Mouse (Mus musculus) liver, embryonic 12.5 days (tissue): ENCODE measurements around the gene Nde1. TPM values are rescaled to one million over a fixed set of nuclear protein-coding genes. Genes with fewer than 3 reads are reported as not detected.

Experiments used
- ATAC-seq: fragments of 200-750 bp; cut with Nextera tagmentation; 2 replicates; pipeline ENCODE4 v1.8.0; 2017; ENCODE audit warnings: moderate number of reproducible peaks, mild to moderate bottlenecking, moderate library complexity
- H3K27ac ChIP-seq: fragments of 300-500 bp; sonication (generic); 2 replicates; pipeline ENCODE4 v1.5.1; 2016; ENCODE audit warnings: mild to moderate bottlenecking
- H3K27me3 ChIP-seq: fragments of 300-500 bp; sonication (generic); replicated peaks from 2 replicates; pipeline ENCODE4 v1.6.1; 2016; ENCODE audit warnings: mild to moderate bottlenecking, moderate library complexity
- H3K36me3 ChIP-seq: fragments of 300-500 bp; sonication (generic); 2 replicates; pipeline ENCODE4 v1.6.1; 2016; ENCODE audit warnings: mild to moderate bottlenecking, moderate library complexity
- H3K4me1 ChIP-seq: fragments of 300-500 bp; sonication (generic); 2 replicates; pipeline ENCODE4 v1.6.1; 2016
- H3K4me2 ChIP-seq: fragments of 300-500 bp; sonication (generic); 2 replicates; pipeline ENCODE4 v1.6.1; 2016; ENCODE audit warnings: mild to moderate bottlenecking, moderate library complexity
- H3K4me3 ChIP-seq: fragments of 300-500 bp; sonication (generic); 2 replicates; pipeline ENCODE4 v1.5.1; 2016; ENCODE audit warnings: mild to moderate bottlenecking, moderate library complexity
- H3K9ac ChIP-seq: fragments of 300-500 bp; sonication (generic); 2 replicates; pipeline ENCODE4 v1.6.1; 2016; ENCODE audit warnings: mild to moderate bottlenecking, moderate library complexity
- H3K9me3 ChIP-seq: fragments of 300-500 bp; sonication (generic); replicated peaks from 2 replicates; pipeline ENCODE4 v1.6.1; 2016; ENCODE audit warnings: mild to moderate bottlenecking, moderate library complexity
- WGBS: fragments of 180-500 bp; shearing (Covaris S2); methylation state at CpG from one replicate; pipeline ENCODE4 v1.1.7; 2016; ENCODE audit not compliant: insufficient replicate concordance; 5-methylcytosine and 5-hydroxymethylcytosine counted together
- polyA plus RNA-seq: library from polyadenylated mRNA; unstranded; fragments of >200 nt; fragmentation: Nextera tagmentation; extraction: Ambion mirVana; gene quantifications from 2 replicates; pipeline ENCODE4 v1.2.1, GENCODE M21; 2016

The Nde1 gene
- polyA plus RNA-seq, 1 experiment from 2014 or later: 70.2 TPM

DNA sequence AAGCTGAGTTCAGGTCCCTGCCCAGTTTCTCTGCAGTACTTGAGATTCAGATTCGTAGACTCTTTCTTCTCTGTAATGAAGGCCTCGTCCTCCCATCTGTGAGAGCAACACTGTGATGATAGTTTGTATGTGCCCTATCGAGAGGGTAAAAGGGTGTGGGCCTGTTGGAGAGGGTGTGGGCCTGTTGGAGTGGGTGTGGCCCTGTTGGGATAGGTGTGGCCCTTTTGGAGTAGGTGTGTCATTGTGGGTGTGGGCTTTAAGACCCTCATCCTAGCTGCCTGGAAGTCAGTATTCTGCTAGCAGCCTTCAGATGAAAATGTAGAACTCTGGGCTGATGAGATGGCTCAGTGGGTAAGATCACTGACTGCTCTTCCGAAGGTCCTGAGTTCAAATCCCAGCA lies 3.4 kb downstream of the Nde1 start:
- Histone ChIP-seq H3K4me1 (peaks cover 56% of the 10 kb centered on the region), H3K9me3 (no peaks in the 10 kb centered on the region), H3K27me3 (no peaks in the 10 kb centered on the region), H3K27ac (peak overlapping the region; percentile 81), H3K4me2 (peak overlapping the region; percentile 84), H3K4me3 (peak overlapping the region; percentile 85), H3K9ac (peak overlapping the region; percentile 89; the same call in 1 of the 2 replicates), H3K36me3 (peaks cover 56% of the 10 kb centered on the region)
- 50% methylated on average over 4 of the region's 4 CpGs for WGBS
- ATAC-seq: peak; percentile 60

DNA sequence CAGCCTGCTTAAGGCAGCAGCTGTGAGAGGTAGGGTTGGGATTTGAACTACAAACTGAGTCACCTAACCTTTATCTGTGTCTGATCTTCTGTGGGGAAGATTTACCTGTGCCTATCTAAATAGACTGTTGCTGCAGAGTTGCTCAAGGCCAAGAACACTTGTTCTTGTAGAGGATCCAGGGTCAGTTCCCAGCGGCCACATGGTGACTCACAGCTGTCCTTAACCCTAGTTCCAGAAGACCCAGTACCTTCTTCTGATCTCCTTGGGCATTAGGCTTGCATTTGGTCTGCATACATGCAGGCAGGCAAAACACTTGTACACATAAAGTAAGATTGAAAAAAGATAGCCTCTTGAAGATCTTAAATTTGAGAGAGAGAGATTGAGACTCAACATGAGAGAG lies 6.6 kb downstream of the Nde1 start:
- peaks cover 37% of the 10 kb centered on the region for H3K4me1 ChIP-seq
- no peaks in the 10 kb centered on the region for H3K27me3 ChIP-seq
- H3K36me3 ChIP-seq: peaks cover 88% of the 10 kb centered on the region
- H3K9ac ChIP-seq: no peak overlapping the region
- H3K4me3 ChIP-seq: no peak overlapping the region
- H3K9me3 ChIP-seq: no peaks in the 10 kb centered on the region
- H3K27ac ChIP-seq: no peak overlapping the region
- WGBS: 94% methylated on average over 1 of the region's 1 CpGs
- no peak for ATAC-seq
- H3K4me2 ChIP-seq: no peak overlapping the region

DNA sequence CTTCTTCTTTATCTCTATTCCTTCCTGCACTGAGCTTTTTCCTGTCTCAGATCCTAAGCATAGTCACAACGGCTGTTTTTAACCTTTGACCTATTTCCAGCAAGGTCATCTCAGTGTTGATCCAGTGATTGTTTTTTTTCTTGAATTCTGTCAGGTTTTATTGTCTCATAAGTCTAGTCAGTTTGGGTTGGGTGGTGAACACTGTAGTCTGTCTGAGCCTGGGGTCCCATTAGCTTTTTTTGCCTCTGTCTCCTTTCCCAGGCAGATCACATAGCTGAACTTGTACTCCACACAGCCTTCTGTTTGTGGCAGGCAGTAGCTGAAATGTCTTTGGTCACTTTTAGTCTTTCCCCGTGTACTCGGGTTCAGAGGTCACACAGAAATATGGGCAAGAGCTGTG lies 15.0 kb downstream of the Nde1 start:
- no peak for ATAC-seq

DNA sequence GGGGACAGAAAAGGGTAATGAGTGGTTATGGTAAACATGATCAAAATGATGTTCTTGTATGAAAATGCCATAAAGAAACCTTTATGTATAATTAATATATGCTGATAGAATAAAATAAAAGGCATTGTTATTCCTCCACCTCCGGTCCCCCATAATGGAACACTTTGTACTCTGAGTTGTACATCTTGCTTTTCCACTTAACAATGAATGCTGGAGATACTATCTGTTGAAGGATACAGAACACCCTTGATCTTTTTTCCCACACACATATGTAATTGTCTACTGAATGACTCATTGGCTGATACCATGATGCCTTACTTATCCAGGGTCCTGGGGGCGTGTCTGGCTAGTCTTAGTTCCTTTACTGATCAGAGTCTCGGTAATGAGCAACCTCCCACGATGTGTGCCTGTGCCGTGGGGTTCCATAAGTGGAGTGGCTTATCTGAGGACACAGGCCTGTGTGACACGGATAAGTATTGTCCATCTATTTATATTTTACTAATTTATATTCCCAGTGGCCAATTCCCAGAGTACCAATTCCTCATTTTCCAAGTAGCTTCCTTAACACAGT lies 17.2 kb downstream of the Nde1 start:
- H3K4me1 ChIP-seq: peaks cover 20% of the 10 kb centered on the region
- H3K9ac ChIP-seq: no peak overlapping the region
- H3K27me3 ChIP-seq: no peaks in the 10 kb centered on the region
- H3K9me3 ChIP-seq: no peaks in the 10 kb centered on the region
- peaks cover 100% of the 10 kb centered on the region for H3K36me3 ChIP-seq
- no peak overlapping the region for H3K4me2 ChIP-seq
- no peak for ATAC-seq
- no peak overlapping the region for H3K27ac ChIP-seq
- WGBS: 57% methylated on average over 6 of the region's 6 CpGs
- no peak overlapping the region for H3K4me3 ChIP-seq

More for the DNA sequence above, 15.0 kb downstream of the Nde1 start:
- H3K9me3 ChIP-seq: no peaks in the 10 kb centered on the region
- peak overlapping the region; percentile 27; the same call in 1 of the 2 replicates for H3K27ac ChIP-seq
- H3K36me3 ChIP-seq: peaks cover 100% of the 10 kb centered on the region
- H3K27me3 ChIP-seq: no peaks in the 10 kb centered on the region
- H3K4me1 ChIP-seq: peaks cover 20% of the 10 kb centered on the region
- H3K9ac ChIP-seq: no peak overlapping the region
- no peak overlapping the region for H3K4me3 ChIP-seq
- WGBS: 25% methylated on average over 3 of the region's 3 CpGs
- no peak overlapping the region for H3K4me2 ChIP-seq

DNA sequence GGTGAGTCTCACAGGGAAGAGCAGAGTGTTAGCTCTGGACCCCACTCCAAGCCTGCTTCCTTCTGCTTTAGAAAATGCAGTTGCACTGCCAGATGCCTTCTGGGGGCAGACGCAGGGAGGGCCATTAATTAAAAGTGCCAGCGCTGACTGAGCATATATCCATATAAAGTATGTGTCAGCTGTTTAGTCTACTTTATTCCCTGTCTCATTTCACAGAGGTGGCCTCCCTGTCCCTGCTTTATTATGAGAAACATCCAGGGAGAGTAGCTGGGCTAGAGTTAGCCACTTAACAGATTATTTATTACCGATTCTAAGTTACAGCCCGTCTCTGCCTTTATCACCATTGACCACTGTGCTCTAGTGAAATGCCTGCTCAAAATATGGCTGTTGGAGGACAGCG lies 19.3 kb downstream of the Nde1 start:
- H3K27me3 ChIP-seq: no peaks in the 10 kb centered on the region
- peaks cover 100% of the 10 kb centered on the region for H3K36me3 ChIP-seq
- no peak overlapping the region for H3K27ac ChIP-seq
- H3K4me1 ChIP-seq: peaks cover 16% of the 10 kb centered on the region
- ATAC-seq: no peak
- no peaks in the 10 kb centered on the region for H3K9me3 ChIP-seq
- H3K4me3 ChIP-seq: no peak overlapping the region
- no peak overlapping the region for H3K4me2 ChIP-seq
- no peak overlapping the region for H3K9ac ChIP-seq
- 91% methylated on average over 5 of the region's 5 CpGs for WGBS

DNA sequence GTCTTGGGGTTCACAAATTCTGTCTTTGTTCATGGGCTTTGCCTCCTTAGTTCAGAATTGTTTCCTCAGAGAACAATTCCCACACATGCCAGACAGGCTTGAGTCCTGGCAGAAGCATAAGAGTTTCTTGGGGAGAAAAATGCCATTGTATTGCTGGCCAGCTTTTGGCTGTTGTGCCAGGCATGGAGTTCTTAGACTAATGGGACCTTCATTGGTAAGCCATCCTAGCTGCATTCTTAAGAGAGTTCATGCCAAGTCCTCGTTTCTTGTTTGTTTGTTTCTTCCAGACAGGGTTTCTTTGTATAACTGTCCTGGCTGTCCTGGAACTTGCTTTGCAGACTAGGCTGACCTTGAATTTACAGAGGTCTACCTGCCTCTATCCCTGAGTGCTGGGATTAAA lies 20.8 kb downstream of the Nde1 start:
- H3K9ac ChIP-seq: no peak overlapping the region
- WGBS: 68% methylated on average over 1 of the region's 1 CpGs
- peaks cover 100% of the 10 kb centered on the region for H3K36me3 ChIP-seq
- H3K27ac ChIP-seq: no peak overlapping the region
- no peak overlapping the region for H3K4me2 ChIP-seq
- no peak for ATAC-seq
- H3K27me3 ChIP-seq: no peaks in the 10 kb centered on the region
- no peaks in the 10 kb centered on the region for H3K9me3 ChIP-seq
- H3K4me1 ChIP-seq: 0 out of 2 replicates have a peak, but pooled peaks cover 3% of the 10 kb centered on the region
- no peak overlapping the region for H3K4me3 ChIP-seq

DNA sequence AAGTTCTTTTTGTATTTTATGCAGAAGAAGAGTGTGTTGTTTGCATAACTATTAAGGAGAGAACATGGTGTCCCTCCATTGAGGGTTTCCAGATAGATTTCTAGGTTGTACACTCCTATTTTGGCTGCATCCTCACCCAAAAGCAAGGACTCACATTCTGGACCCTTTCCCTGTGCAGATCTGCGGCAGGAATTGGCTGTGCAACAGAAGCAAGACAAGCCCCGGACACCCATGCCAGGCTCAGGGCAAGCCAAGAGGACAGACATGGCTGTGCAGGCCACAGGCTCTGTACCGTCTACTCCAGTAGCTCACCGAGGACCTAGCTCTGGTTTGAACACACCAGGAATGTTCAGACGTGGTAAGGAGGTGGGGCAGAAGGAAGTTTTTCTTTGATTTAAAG lies 22.4 kb downstream of the Nde1 start:
- ATAC-seq: no peak
- H3K9me3 ChIP-seq: no peaks in the 10 kb centered on the region
- no peaks in the 10 kb centered on the region for H3K27me3 ChIP-seq
- 87% methylated on average over 5 of the region's 5 CpGs for WGBS
- peaks cover 100% of the 10 kb centered on the region for H3K36me3 ChIP-seq
- H3K4me1 ChIP-seq: 0 out of 2 replicates have a peak, but pooled peaks cover under 1% of the 10 kb centered on the region
- H3K4me3 ChIP-seq: no peak overlapping the region
- no peak overlapping the region for H3K9ac ChIP-seq
- H3K4me2 ChIP-seq: no peak overlapping the region
- no peak overlapping the region for H3K27ac ChIP-seq

DNA sequence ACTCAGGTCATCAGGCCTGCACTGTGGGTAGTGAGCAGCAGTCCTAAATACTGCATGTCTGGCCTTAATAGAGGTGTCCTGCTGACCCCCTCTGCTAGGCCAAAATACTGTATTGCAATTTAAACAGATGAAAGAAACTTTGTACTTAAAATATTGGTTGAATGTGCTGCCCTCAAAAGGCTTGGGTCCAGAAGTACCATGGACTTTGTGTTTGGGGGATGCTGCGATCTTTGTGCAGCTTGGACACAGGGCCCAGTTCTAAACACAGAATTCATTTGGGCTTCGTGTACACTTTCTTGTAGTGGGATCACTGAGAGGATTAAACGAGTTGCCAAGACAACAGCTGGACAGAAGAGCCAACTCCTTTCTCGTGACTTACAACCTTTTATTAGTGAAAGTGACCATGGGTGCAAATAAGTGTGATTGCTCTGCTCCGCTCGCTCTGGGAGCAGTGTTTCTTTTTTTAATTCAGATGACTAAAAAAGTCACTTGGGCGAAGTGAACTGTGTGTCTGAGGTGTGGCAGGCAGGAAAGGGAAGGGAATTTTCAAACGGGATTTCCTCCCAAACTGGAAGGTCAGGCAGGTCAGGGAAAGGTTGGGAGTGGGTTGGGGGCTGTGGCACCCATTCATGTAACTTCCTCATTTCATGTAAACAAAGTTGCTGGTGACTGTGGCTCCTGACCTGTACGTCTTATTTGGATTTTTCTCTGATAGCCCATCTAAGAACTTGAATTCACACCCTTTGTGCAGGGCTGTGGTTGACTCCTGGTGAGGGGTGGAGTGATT lies 31.3 kb downstream of the Nde1 start:
- WGBS: 63% methylated on average over 9 of the region's 9 CpGs

DNA sequence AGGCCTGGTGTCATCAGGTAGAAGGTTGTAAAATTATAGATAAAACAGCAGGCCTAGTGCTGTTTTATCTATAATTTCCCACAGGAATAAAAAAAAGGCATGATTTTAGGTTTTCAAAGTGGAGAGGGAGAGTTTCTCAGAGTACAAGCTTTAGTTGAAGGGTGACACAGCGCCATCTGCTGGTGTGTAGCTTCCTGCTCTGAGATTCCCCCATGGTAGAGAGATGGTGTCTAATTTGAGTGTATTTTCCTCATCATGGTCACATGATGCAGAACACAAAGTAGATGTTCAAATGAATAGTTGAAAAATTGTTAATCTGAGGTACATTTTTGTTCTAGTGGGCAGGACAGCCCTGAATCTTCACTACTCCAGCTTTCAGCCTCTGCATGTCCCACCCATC lies 32.4 kb downstream of the Nde1 start:
- no peak overlapping the region for H3K9ac ChIP-seq
- no peaks in the 10 kb centered on the region for H3K9me3 ChIP-seq
- no peaks in the 10 kb centered on the region for H3K27me3 ChIP-seq
- no peak overlapping the region for H3K27ac ChIP-seq
- no peak overlapping the region for H3K4me3 ChIP-seq
- H3K36me3 ChIP-seq: peaks cover 29% of the 10 kb centered on the region
- ATAC-seq: no peak
- WGBS: 9% methylated on average over 1 of the region's 1 CpGs
- H3K4me2 ChIP-seq: no peak overlapping the region
- no peaks in the 10 kb centered on the region; the same call in 1 of the 2 replicates for H3K4me1 ChIP-seq

More for the DNA sequence above, 31.3 kb downstream of the Nde1 start:
- Histone ChIP-seq H3K4me2 (no peak overlapping the region), H3K27ac (no peak overlapping the region), H3K9me3 (no peaks in the 10 kb centered on the region), H3K4me1 (no peaks in the 10 kb centered on the region; the same call in 1 of the 2 replicates), H3K27me3 (no peaks in the 10 kb centered on the region), H3K9ac (no peak overlapping the region), H3K4me3 (no peak overlapping the region), H3K36me3 (peaks cover 40% of the 10 kb centered on the region)
- no peak for ATAC-seq

DNA sequence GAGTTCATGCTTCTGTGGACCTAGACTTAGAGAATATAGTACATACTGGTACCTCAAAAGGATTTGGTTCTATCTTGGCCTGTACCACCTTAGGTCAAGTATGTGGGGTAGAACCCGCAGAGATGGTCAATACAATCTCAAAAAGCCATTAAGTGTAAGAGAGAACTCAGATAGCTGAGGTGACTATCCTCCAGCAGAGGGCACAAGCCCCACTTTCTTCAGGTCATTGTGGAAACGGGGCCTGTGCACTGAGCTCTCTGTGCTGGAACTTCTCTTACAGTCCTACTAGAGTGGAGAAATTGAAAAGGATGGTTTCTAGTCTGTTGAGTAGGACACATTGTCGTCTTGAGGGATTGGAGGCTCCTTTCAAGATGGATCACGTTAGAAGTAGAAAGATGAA lies 35.7 kb downstream of the Nde1 start:
- no peaks in the 10 kb centered on the region; the same call in 1 of the 2 replicates for H3K4me1 ChIP-seq
- H3K36me3 ChIP-seq: no peaks in the 10 kb centered on the region
- no peak overlapping the region for H3K4me2 ChIP-seq
- H3K27ac ChIP-seq: no peak overlapping the region
- H3K27me3 ChIP-seq: no peaks in the 10 kb centered on the region
- no peaks in the 10 kb centered on the region for H3K9me3 ChIP-seq
- no peak for ATAC-seq
- no peak overlapping the region for H3K4me3 ChIP-seq
- no peak overlapping the region for H3K9ac ChIP-seq
- 54% methylated on average over 4 of the region's 4 CpGs for WGBS

DNA sequence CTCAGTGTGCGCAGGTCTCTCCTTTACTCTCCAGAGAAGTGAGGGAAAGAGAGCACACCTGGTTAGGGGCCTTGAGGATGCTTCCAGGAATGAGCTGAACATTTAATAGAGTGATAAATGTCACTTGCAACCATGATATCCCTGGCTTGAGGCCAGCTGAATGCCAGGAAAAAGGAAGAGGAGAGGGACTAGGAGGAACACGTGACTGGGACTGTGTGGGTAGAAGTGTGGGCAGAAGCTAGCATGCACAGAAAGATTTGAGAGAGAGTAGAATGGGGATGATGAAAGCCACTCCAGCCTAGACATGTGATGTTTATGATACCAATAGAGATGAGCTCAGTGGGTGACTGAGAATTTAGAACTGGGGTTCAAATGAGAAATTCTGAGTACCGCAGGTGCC lies 52.1 kb downstream of the Nde1 start:
- Histone ChIP-seq H3K4me1 (no peaks in the 10 kb centered on the region), H3K9me3 (no peaks in the 10 kb centered on the region), H3K4me2 (no peak overlapping the region), H3K27me3 (0 out of 2 replicates have a peak, but pooled peaks cover 2% of the 10 kb centered on the region), H3K27ac (no peak overlapping the region), H3K4me3 (no peak overlapping the region), H3K36me3 (no peaks in the 10 kb centered on the region), H3K9ac (no peak overlapping the region)
- 77% methylated on average over 3 of the region's 3 CpGs for WGBS
- ATAC-seq: no peak

DNA sequence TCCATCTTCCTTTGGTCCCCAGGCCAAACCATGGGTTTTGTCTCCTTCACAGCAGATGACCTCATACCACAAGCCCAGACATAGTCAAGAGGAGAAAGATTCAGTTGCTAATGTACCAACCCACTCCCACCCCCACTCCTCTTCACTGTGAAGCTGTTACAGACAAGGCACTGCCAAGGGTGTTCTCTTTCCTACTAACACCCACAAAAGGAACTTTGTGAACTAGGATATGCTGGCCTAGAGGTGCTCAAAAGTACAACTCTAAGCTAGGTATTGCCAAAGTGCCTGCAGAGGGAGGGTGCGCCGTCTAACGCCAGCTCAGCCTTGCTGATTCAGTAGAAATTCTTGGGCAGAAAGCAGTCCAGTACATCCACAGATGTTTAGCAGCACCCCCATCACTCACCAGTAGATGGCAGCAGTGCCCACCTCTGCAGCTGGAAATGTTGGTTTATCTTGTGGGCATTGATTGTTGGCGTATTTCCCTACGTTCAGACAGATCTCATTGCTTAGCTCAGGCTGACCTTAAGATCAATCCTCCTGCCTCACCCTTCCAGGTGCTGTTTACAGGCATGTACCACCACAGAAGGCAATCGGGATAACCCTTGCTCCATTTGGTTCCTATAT lies 74.1 kb downstream of the Nde1 start:
- no peak overlapping the region for H3K4me2 ChIP-seq
- no peaks in the 10 kb centered on the region for H3K36me3 ChIP-seq
- H3K4me1 ChIP-seq: no peaks in the 10 kb centered on the region
- peak; percentile 27; the same call in 1 of the 2 replicates for ATAC-seq
- H3K4me3 ChIP-seq: no peak overlapping the region
- H3K27me3 ChIP-seq: 0 out of 2 replicates have a peak, but pooled peaks cover 2% of the 10 kb centered on the region
- 18% methylated on average over 6 of the region's 6 CpGs for WGBS
- no peak overlapping the region for H3K27ac ChIP-seq
- H3K9ac ChIP-seq: no peak overlapping the region
- no peaks in the 10 kb centered on the region for H3K9me3 ChIP-seq
